Mouse (Mus musculus) testis, adult 2 months (tissue): ENCODE measurements around the gene Rpl27a. TPM values are rescaled to one million over a fixed set of nuclear protein-coding genes. Genes with fewer than 3 reads are reported as not detected.

Source experiments
- H3K27ac ChIP-seq: fragments of 200-500 bp; 2 replicates; pipeline ENCODE4 v1.5.1; 2012; ENCODE audit warnings: low read depth, low read length; ENCODE audit not compliant: control insufficient read depth, insufficient read depth
- H3K27me3 ChIP-seq: fragments of 200-500 bp; 2 replicates; pipeline ENCODE4 v1.6.1; 2012; ENCODE audit warnings: mild to moderate bottlenecking, low read length, moderate library complexity; ENCODE audit not compliant: control insufficient read depth, insufficient read depth
- H3K36me3 ChIP-seq: fragments of 200-500 bp; 2 replicates; pipeline ENCODE4 v1.6.1; 2012; ENCODE audit warnings: mild to moderate bottlenecking, low read length; ENCODE audit not compliant: control insufficient read depth, insufficient read depth
- H3K4me1 ChIP-seq: fragments of 200-500 bp; 2 replicates; pipeline ENCODE4 v1.6.1; 2012; ENCODE audit warnings: low read length; ENCODE audit not compliant: control insufficient read depth, insufficient read depth
- H3K4me3 ChIP-seq: fragments of 200-500 bp; 2 replicates; pipeline ENCODE4 v1.5.1; 2012; ENCODE audit warnings: low read depth, mild to moderate bottlenecking, low read length, moderate library complexity, mixed read lengths; ENCODE audit not compliant: control insufficient read depth
- CTCF ChIP-seq: fragments of 200-500 bp; IDR thresholded peaks from 2 replicates; pipeline ENCODE4 v1.5.1; 2012; ENCODE audit warnings: low read depth, mild to moderate bottlenecking, inconsistent platforms, low read length, moderate library complexity; ENCODE audit not compliant: control insufficient read depth, insufficient read depth, insufficient replicate concordance
- POLR2A ChIP-seq: fragments of 200-500 bp; IDR thresholded peaks from 2 replicates; pipeline ENCODE4 v1.6.1; 2012; ENCODE audit warnings: low read depth, mild to moderate bottlenecking, inconsistent platforms, low read length, moderate library complexity; ENCODE audit not compliant: control insufficient read depth
- polyA plus RNA-seq: library from polyadenylated mRNA; depleted of rRNA; stranded (reverse); fragments of >200 nt; gene quantifications from 2 replicates; pipeline ENCODE4 v1.2.3, GENCODE M21; 2012; rRNA removed

Rpl27a gene
- polyA plus RNA-seq: 185 and 223 TPM in 2 replicates

- Histone ChIP-seq H3K27ac (peak within 1 kb of the TSS; percentile 95), H3K36me3 (no peaks in the 10 kb centered on the region; the same call in 1 of the 2 replicates), H3K4me1 (peaks cover 3% of the 10 kb centered on the region), H3K4me3 (peak within 1 kb of the TSS; percentile 95), H3K27me3 (no peaks in the 10 kb centered on the region)
- peak; percentile 98 for TF ChIP-seq POLR2A
- no peak for TF ChIP-seq CTCF
Observed at GRCm38 (mm10) chr7:109518838-109519696, at the start of gene Rpl27a. Gene Rpl27a (plus strand): TSS chr7:109519147.

GRCm38 (mm10) chr7:109470700-109471099 is 48.2 kb upstream of the Rpl27a start:
- no peak overlapping the region for H3K4me3 ChIP-seq
- no peaks in the 10 kb centered on the region for H3K4me1 ChIP-seq
- TF ChIP-seq POLR2A (no peak), CTCF (no peak)
- no peak overlapping the region for H3K27ac ChIP-seq
- no peaks in the 10 kb centered on the region for H3K36me3 ChIP-seq
- no peaks in the 10 kb centered on the region for H3K27me3 ChIP-seq

DNA sequence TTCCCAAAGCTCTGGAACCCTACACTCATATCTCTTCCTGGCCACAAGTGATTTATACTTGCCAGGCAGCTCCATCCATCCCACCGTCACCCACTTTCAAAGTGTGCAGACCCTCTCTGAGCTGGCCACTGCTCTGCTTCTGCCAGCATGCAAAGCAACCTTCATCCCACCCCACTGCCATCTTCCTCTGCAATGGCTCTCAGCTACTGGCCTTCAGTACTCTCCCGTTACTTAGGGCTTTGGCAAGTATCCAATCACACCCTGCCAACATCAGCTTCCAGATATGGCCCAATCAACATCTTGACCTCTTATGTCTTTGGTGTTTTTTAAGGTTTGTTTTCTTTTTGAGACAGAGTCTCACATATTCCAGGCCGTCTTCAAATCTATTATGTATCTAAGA is 41.0 kb upstream of the Rpl27a start:
- Histone ChIP-seq H3K27me3 (no peaks in the 10 kb centered on the region), H3K4me1 (no peaks in the 10 kb centered on the region), H3K4me3 (no peak overlapping the region), H3K27ac (no peak overlapping the region), H3K36me3 (no peaks in the 10 kb centered on the region)
- TF ChIP-seq POLR2A (no peak), CTCF (no peak)

GRCm38 (mm10) chr7:109480765-109481197 is 38.2 kb upstream of the Rpl27a start:
- no peak for TF ChIP-seq POLR2A
- no peak for TF ChIP-seq CTCF
- no peaks in the 10 kb centered on the region for H3K4me1 ChIP-seq
- H3K36me3 ChIP-seq: no peaks in the 10 kb centered on the region
- no peak overlapping the region for H3K27ac ChIP-seq
- H3K27me3 ChIP-seq: no peaks in the 10 kb centered on the region
- H3K4me3 ChIP-seq: no peak overlapping the region

GRCm38 (mm10) chr7:109484221-109484620 is 34.7 kb upstream of the Rpl27a start:
- no peaks in the 10 kb centered on the region for H3K36me3 ChIP-seq
- H3K4me1 ChIP-seq: no peaks in the 10 kb centered on the region
- no peak overlapping the region for H3K27ac ChIP-seq
- H3K4me3 ChIP-seq: no peak overlapping the region
- no peaks in the 10 kb centered on the region for H3K27me3 ChIP-seq
- TF ChIP-seq CTCF (no peak), POLR2A (no peak)

DNA sequence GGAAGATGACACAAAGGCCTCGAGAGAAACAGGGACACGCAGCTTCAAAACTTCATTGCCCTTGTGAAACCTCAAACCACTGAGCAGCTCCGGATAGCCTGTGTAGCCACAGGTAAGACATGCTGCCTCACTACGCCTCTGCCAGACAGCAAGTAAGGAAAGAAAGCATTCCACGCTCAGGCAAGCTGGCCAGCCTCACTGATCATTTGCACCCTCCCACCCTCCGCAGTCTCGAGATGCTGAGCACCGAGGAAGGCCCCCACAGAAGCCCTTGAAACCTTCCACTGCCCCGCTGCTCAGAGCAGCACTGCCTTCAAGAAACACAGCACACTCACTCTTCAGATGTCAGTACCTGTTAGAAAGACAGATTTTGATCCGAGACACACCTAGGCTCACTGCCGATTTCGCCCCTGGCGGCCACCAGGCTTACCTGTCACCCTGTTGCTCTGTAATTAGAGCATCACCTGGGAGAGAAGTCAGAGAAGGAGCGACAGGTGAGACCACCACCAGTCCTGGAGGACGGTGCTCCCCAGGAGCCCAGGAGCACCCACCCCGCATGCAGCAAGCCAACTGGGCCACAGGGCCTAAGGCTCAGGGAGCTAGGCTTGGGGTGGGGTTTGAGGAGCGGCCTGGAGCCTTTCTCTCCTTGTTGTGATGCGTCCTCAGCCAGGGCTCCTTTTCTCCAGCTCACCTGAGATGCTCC is 26.2 kb upstream of the Rpl27a start:
- Histone ChIP-seq H3K27ac (no peak overlapping the region), H3K4me1 (peaks cover 2% of the 10 kb centered on the region; the same call in 1 of the 2 replicates), H3K36me3 (no peaks in the 10 kb centered on the region), H3K4me3 (peak overlapping the region; percentile 70), H3K27me3 (no peaks in the 10 kb centered on the region)
- TF ChIP-seq CTCF: no peak
- TF ChIP-seq POLR2A: no peak
